Mouse (Mus musculus): ENCODE measurements around the gene Bpgm. TPM values are rescaled to one million over a fixed set of nuclear protein-coding genes. Genes with fewer than 3 reads are reported as not detected.

Gene Bpgm
- polyA plus RNA-seq, 1 experiment: 45.8 TPM

GRCm38 (mm10) chr6:34528131-34528530 is 52.1 kb downstream of the Bpgm start:
- no peak for DNase-seq (ENCODE audit: low spot score)

GRCm38 (mm10) chr6:34529992-34530391 is 54.0 kb downstream of the Bpgm start:
- DNase-seq (ENCODE audit: low spot score): no peak

- DNase-seq (ENCODE audit: low spot score): no peak
Observed at GRCm38 (mm10) chr6:34533055-34533454, 57.0 kb downstream of the Bpgm start.

- DNase-seq (ENCODE audit: low spot score): no peak
Observed at GRCm38 (mm10) chr6:34533896-34534295, 57.9 kb downstream of the Bpgm start.

GRCm38 (mm10) chr6:34542866-34543265 is 66.9 kb downstream of the Bpgm start:
- DNase-seq (ENCODE audit: low spot score): no peak

GRCm38 (mm10) chr6:34543303-34544206 is 67.5 kb downstream of the Bpgm start:
- no peak for DNase-seq (ENCODE audit: low spot score)

- no peak for DNase-seq (ENCODE audit: low spot score)
Observed at GRCm38 (mm10) chr6:34544207-34544602, 68.2 kb downstream of the Bpgm start.

- DNase-seq (ENCODE audit: low spot score): no peak
Observed at GRCm38 (mm10) chr6:34545286-34545685, 69.3 kb downstream of the Bpgm start.

GRCm38 (mm10) chr6:34548406-34548990 is 72.5 kb downstream of the Bpgm start:
- DNase-seq (ENCODE audit: low spot score): peak; percentile 24

- peak; percentile 41 for DNase-seq (ENCODE audit: low spot score)
Observed at GRCm38 (mm10) chr6:34549017-34549416, 73.0 kb downstream of the Bpgm start.

GRCm38 (mm10) chr6:34552489-34553157 is 76.6 kb downstream of the Bpgm start:
- no peak for DNase-seq (ENCODE audit: low spot score)

- no peak for DNase-seq (ENCODE audit: low spot score)
Observed at GRCm38 (mm10) chr6:34554291-34554997, 78.4 kb downstream of the Bpgm start.

Other genes with a start within 250 kb of the Bpgm start
- gene Akr1b3, start 158.7 kb upstream of the Bpgm start, polyA plus RNA-seq (2012; rRNA removed): 849 and 1,043 TPM in 2 replicates
- 90.3 and 103 TPM in 2 replicates for gene Akr1b8, start 122.1 kb upstream of the Bpgm start, polyA plus RNA-seq (2012; rRNA removed)
- 82.4 and 86.2 TPM in 2 replicates for gene Akr1b10, start 92.0 kb upstream of the Bpgm start, polyA plus RNA-seq (2012; rRNA removed)
- gene Akr1b7, start 63.9 kb upstream of the Bpgm start, polyA plus RNA-seq (2012; rRNA removed): 2.7 and 3.6 TPM in 2 replicates
- gene Cald1, start 122.3 kb downstream of the Bpgm start, polyA plus RNA-seq (2012; rRNA removed): 895 and 1,547 TPM in 2 replicates

Measured in urinary bladder, adult 2 months (tissue).